Mouse (Mus musculus) heart, embryonic 16.5 days (tissue): ENCODE measurements at regions not wholly inside any gene's neighbourhood (a gene's known extent, or its start where the extent isn't known, plus 50 kb on each side); places are given as distances from the start of the nearest gene placed in this dataset.

Experiments
- ATAC-seq: fragments of 200-750 bp; cut with Nextera tagmentation; replicated peaks from 2 replicates; pipeline ENCODE4 v1.8.0; 2017; ENCODE audit warnings: moderate number of reproducible peaks; ENCODE audit not compliant: insufficient read depth, low FRiP score; ENCODE audit errors: extremely low read depth
- H3K27ac ChIP-seq: fragments of 300-500 bp; sonication (generic); 2 replicates; pipeline ENCODE4 v1.5.1; 2014; ENCODE audit warnings: mild to moderate bottlenecking, low read length, control low read depth, moderate library complexity
- H3K27me3 ChIP-seq: fragments of 300-500 bp; sonication (generic); 2 replicates; pipeline ENCODE4 v1.6.1; 2014; ENCODE audit warnings: low read length, mixed read lengths; ENCODE audit not compliant: control insufficient read depth, insufficient read depth
- H3K36me3 ChIP-seq: fragments of 300-500 bp; sonication (generic); 2 replicates; pipeline ENCODE4 v1.6.1; 2014; ENCODE audit not compliant: control insufficient read depth, insufficient read depth
- H3K4me1 ChIP-seq: fragments of 300-500 bp; sonication (generic); 2 replicates; pipeline ENCODE4 v1.6.1; 2014; ENCODE audit warnings: low read length, mixed read lengths; ENCODE audit not compliant: control insufficient read depth, insufficient read depth
- H3K4me2 ChIP-seq: fragments of 300-500 bp; sonication (generic); 2 replicates; pipeline ENCODE4 v1.6.1; 2014; ENCODE audit warnings: low read depth, mild to moderate bottlenecking, control low read depth, low read length
- H3K4me3 ChIP-seq: fragments of 300-500 bp; sonication (generic); 2 replicates; pipeline ENCODE4 v1.5.1; 2014; ENCODE audit warnings: mild to moderate bottlenecking, control low read depth, low read length
- H3K9ac ChIP-seq: fragments of 300-500 bp; sonication (generic); 2 replicates; pipeline ENCODE4 v1.6.1; 2014; ENCODE audit warnings: low read length, control low read depth
- H3K9me3 ChIP-seq: fragments of 300-500 bp; sonication (generic); replicated peaks from 2 replicates; pipeline ENCODE4 v1.6.1; 2016; ENCODE audit warnings: low read length; ENCODE audit not compliant: control insufficient read depth
- WGBS: fragments of 180-500 bp; shearing (Covaris S2); extraction: QIAGEN DNeasy Blood & Tissue Kit; methylation state at CpG from one replicate; pipeline ENCODE4 v1.1.7; 2014; 5-methylcytosine and 5-hydroxymethylcytosine counted together

DNA sequence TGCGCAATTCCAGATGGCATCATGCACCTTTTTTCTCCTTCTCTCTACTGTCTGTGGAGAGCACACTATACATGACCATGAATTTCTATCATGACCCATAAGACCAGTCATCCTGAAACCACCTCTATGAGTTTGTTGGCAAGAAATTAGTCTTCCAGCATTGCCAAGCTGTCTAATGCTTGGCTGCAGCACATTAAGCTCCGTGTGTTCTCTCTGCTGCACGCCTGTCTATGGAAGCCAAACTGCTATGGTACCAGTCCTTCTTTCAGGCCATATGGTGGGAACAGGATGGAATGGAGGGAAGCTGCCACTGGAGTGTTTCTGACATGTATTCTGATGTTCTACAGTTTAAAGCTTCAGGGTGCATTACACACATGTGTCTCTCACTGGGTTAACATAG, 121.0 kb upstream of the Cblb start:
- no peak overlapping the region for H3K9ac ChIP-seq
- no peak overlapping the region for H3K27ac ChIP-seq
- no peaks in the 10 kb centered on the region for H3K4me1 ChIP-seq

DNA sequence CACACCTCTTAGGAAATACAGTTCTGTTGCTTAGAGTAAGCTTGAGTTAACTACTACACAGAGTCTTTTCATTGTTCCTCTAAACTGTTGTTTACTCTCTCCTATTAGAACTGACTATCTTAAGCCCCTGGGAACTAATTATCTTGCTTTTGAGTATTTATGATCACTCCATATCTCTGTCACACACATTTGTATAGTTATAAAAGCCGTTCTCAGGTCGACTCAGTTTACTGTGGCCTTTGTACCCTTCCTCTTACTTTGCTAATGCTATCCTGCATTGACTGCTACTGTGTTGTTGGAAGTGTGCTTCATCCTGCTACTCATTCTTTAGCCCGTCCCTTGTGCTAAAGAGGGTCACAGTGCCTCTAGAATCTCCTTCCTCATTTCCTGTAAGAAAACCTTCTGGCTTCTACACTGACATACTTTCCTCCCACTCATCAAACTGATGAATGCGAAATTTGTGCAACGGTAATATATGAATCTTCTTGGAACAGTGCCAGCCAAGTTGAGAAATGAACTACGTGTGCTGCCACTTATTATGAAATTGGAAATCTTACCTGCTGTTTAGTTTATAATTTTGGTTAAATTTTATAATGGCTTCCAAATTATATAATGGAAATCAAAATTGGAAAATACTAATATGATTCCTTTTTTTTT, 119.8 kb upstream of the Cblb start:
- ATAC-seq, result no peak
- WGBS, result 68% methylated on average over 6 of the region's 6 CpGs
- Histone ChIP-seq H3K9ac (no peak overlapping the region), H3K4me1 (0 out of 2 replicates have a peak, but pooled peaks cover under 1% of the 10 kb centered on the region), H3K4me2 (no peak overlapping the region), H3K27ac (no peak overlapping the region), H3K27me3 (no peaks in the 10 kb centered on the region), H3K9me3 (no peaks in the 10 kb centered on the region), H3K36me3 (no peaks in the 10 kb centered on the region), H3K4me3 (no peak overlapping the region)

More for the DNA sequence above, 121.0 kb upstream of the Cblb start:
- whole genome bisulfite sequencing, result 84% methylated on average over 3 of the region's 3 CpGs
- no peaks in the 10 kb centered on the region for H3K36me3 ChIP-seq
- no peak for ATAC-seq
- no peak overlapping the region for H3K4me2 ChIP-seq
- H3K27me3 ChIP-seq, result no peaks in the 10 kb centered on the region
- no peak overlapping the region for H3K4me3 ChIP-seq
- H3K9me3 ChIP-seq, result no peaks in the 10 kb centered on the region

DNA sequence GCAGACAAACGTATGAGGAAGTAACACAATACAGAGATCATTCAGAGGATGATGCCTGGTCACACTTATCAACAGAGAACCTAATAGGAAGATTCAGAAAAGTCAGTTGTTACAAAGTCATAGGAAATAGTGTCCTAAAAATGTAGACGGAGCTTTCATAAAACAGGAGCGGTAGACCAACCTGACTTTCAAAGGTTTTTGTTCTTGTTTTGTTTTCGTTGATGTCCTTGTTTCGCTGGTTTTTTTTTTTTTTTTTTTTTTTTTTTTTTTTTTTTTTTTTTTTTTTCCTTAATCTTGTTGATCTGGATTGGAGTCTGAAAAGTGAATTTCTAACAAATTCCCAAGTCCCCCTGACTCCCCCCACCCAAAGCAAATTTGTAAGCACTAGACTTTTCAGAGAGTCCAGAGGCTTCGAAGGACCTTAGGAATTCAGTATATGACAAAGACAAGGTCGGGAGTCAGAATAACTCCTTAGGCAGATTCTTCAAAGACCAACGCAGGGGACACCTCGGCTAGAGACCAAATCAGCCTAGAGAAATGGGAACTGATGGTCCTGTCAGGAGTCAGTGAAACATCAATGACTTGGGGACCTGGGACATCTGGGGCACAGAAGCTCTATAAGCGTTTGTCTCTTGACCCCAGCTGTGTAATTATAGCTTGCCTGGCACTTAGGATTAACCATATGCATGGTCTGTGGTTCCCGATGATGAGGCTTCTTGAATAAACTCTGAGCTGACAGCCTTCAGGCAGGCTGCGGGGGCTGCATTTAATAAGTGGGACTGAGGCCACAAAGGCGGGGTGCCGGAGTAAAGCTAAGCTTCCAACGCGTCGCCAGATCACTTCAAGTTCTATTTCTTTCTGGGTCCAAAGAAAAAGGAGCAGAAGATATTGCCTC, 115.7 kb upstream of the Cblb start:
- 62% methylated on average over 17 of the region's 17 CpGs for WGBS
- no peak for ATAC-seq

DNA sequence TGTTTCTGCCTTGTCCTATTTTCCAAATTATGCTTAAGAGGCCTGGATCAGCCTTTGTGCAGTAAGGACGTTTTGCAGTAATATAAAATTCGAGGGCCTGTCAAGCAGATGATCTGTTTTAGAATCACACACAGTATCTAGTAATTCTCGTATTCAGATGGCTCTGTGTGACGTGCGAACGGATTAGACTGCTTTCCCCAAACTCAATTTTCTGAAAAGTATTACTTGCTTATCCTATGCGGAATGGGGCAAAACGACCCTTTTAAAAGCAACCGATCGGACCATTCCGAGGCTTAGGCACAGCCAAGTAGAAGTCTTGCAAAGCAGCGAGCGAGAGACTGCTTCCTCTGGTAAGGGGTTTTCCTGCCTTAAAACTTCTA, 115.1 kb upstream of the Cblb start:
- 81% methylated on average over 13 of the region's 13 CpGs for WGBS
- Histone ChIP-seq H3K4me3 (no peak overlapping the region), H3K4me2 (no peak overlapping the region), H3K27me3 (no peaks in the 10 kb centered on the region), H3K4me1 (0 out of 2 replicates have a peak, but pooled peaks cover 3% of the 10 kb centered on the region), H3K9ac (no peak overlapping the region), H3K9me3 (no peaks in the 10 kb centered on the region), H3K27ac (no peak overlapping the region), H3K36me3 (no peaks in the 10 kb centered on the region)
- ATAC-seq, result no peak

More for the DNA sequence above, 115.7 kb upstream of the Cblb start:
- H3K9ac ChIP-seq, result no peak overlapping the region
- H3K4me3 ChIP-seq, result no peak overlapping the region
- H3K27me3 ChIP-seq, result no peaks in the 10 kb centered on the region
- H3K4me2 ChIP-seq, result no peak overlapping the region
- no peak overlapping the region for H3K27ac ChIP-seq
- H3K4me1 ChIP-seq, result 0 out of 2 replicates have a peak, but pooled peaks cover 3% of the 10 kb centered on the region
- no peaks in the 10 kb centered on the region for H3K36me3 ChIP-seq
- no peaks in the 10 kb centered on the region for H3K9me3 ChIP-seq

DNA sequence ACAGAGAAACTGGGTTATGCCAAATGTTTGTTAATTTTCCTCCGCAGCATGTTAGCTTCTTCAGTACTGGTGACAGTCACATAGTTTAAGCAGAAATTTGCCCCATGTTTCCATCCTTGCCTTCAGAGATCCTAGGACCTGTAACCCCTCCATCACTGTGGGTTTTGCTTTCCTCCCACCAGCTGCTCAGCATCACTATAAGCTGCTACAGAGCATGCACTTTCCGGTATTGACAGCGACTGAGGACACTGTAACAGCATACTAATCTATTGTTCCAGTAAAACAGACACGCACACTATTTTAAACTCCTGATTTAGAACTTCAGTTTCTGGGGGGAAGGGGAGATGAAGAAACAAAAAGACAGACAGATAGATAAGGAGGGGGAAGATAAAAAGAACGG, 114.7 kb upstream of the Cblb start:
- no peak overlapping the region for H3K4me2 ChIP-seq
- H3K27ac ChIP-seq, result no peak overlapping the region
- H3K27me3 ChIP-seq, result no peaks in the 10 kb centered on the region
- H3K36me3 ChIP-seq, result no peaks in the 10 kb centered on the region
- 0 out of 2 replicates have a peak, but pooled peaks cover 3% of the 10 kb centered on the region for H3K4me1 ChIP-seq
- no peaks in the 10 kb centered on the region for H3K9me3 ChIP-seq
- no peak overlapping the region for H3K9ac ChIP-seq
- 36% methylated on average over 5 of the region's 5 CpGs for WGBS
- no peak for ATAC-seq
- H3K4me3 ChIP-seq, result no peak overlapping the region

DNA sequence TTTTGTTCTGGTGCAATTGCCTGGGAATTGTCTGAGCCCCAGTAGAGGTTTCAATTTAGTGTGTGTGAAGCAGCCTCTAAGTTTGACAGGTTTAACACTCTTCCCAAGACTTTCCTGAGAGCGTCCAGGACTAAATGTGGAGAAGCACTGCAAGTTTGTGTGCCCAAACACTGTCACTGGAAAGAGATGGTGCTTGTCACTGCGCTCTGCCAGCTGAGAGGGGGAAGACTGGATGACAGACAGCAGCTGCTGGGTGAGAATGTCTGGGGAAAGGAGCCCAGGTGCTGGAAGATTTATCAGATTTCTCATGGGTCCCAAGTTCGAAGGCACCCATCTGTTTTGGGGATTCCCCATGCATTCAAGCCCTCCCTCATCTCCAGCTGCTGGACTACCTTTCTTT, 114.2 kb upstream of the Cblb start:
- WGBS, result 35% methylated on average over 3 of the region's 3 CpGs
- Histone ChIP-seq H3K27ac (no peak overlapping the region), H3K36me3 (no peaks in the 10 kb centered on the region), H3K4me1 (0 out of 2 replicates have a peak, but pooled peaks cover 3% of the 10 kb centered on the region), H3K4me3 (no peak overlapping the region), H3K4me2 (no peak overlapping the region), H3K9me3 (no peaks in the 10 kb centered on the region), H3K27me3 (no peaks in the 10 kb centered on the region), H3K9ac (no peak overlapping the region)
- no peak for ATAC-seq

DNA sequence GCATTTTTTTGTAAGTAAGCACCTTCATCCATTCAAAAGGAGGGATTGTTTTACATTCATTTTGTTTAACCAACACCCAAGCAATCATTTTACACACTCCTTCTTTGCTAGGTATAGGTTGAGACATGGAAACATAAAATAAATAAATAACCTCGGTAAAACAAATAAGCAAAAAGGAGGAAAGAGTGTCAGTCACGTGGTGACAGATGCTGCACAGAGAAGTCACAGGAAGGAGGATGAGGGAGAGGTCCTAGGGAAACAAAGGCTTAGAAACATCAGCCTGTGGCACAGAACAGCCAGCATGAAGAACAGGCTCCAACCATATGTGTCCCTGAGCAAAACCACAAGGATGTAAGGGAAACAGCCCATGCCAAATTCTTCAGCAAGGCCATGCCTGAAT, 113.5 kb upstream of the Cblb start:
- no peaks in the 10 kb centered on the region for H3K36me3 ChIP-seq
- WGBS, result 25% methylated on average over 2 of the region's 2 CpGs

DNA sequence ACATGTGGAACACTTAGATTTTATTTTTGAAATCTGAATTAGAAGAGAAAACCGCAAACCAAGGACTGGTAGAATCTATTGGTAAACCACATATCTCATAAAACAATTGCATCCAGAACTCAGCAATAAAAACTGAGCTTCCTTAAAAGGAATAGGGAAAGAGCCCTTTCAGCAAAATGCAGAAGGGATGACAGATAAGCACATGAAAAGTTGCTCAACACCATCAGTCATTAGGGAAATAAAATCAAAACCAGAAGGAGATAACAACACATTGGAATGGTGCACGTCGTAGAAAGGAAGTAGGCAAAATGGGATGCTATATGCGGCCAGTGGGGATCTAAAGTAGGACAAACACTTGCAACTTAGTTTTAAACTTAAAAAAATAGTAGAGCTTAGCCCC, 110.0 kb upstream of the Cblb start:
- WGBS, result 70% methylated on average over 4 of the region's 4 CpGs
- no peaks in the 10 kb centered on the region for H3K27me3 ChIP-seq
- H3K4me1 ChIP-seq, result 0 out of 2 replicates have a peak, but pooled peaks cover 3% of the 10 kb centered on the region
- no peaks in the 10 kb centered on the region for H3K36me3 ChIP-seq
- H3K9ac ChIP-seq, result no peak overlapping the region
- no peak for ATAC-seq
- no peak overlapping the region for H3K27ac ChIP-seq
- H3K4me2 ChIP-seq, result no peak overlapping the region
- no peaks in the 10 kb centered on the region for H3K9me3 ChIP-seq
- no peak overlapping the region for H3K4me3 ChIP-seq

More for the DNA sequence above, 113.5 kb upstream of the Cblb start:
- no peak overlapping the region for H3K27ac ChIP-seq
- no peaks in the 10 kb centered on the region for H3K9me3 ChIP-seq
- no peak overlapping the region for H3K4me3 ChIP-seq
- ATAC-seq, result no peak
- H3K9ac ChIP-seq, result no peak overlapping the region
- H3K4me2 ChIP-seq, result no peak overlapping the region
- 0 out of 2 replicates have a peak, but pooled peaks cover 3% of the 10 kb centered on the region for H3K4me1 ChIP-seq
- no peaks in the 10 kb centered on the region for H3K27me3 ChIP-seq

DNA sequence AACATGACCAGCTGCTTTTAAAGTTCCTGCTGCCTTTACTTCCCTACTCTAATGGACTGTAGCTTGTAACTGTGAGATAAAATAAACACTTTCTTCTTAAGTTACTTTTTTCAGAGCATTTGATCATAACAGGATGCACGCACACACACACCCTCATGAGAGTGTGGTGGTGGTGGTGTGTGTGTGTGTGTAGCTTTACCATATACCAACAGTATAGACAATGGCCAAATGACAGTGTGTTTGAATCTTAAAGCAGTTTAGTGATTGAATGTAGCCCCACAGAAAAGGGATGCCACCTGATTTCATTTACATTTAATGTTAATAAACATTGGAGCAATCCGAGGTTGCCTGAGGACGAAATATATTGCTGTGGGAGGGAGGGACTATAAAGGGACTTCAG, 108.4 kb upstream of the Cblb start:
- H3K27ac ChIP-seq, result no peak overlapping the region
- no peaks in the 10 kb centered on the region for H3K36me3 ChIP-seq
- no peaks in the 10 kb centered on the region for H3K27me3 ChIP-seq
- no peak overlapping the region for H3K4me2 ChIP-seq
- no peak overlapping the region for H3K9ac ChIP-seq
- WGBS, result 81% methylated on average over 3 of the region's 3 CpGs
- ATAC-seq, result no peak
- no peaks in the 10 kb centered on the region for H3K4me1 ChIP-seq
- H3K9me3 ChIP-seq, result no peaks in the 10 kb centered on the region
- no peak overlapping the region for H3K4me3 ChIP-seq
